13 mouse cellular contexts compared by ENCODE assay signal in genomic region chr10:40813627-40814026, GRCm38 (mm10).
DNase-seq lines count a peak whose midpoint lies in the region; ATAC-seq and TF ChIP-seq lines count a peak whose summit lies in the region.
"Had no signal": no experiment of that assay in that cellular context is flagged by ENCODE, and none has a peak within 500 bp of the region (broad histone marks: within the 10 kb centered on the region; RNA-seq: fewer than 3 reads in every experiment).

No protein-coding gene starts in this region.

- peak; percentile 62 for TF ChIP-seq CTCF in layer of hippocampus, adult 2 months (conservative IDR thresholded peaks at IDR 0.05)
- peak; percentile 46 for TF ChIP-seq CTCF in ES-Bruce4 (IDR thresholded peaks at IDR 0.05; ENCODE audit: low read depth, low read length)

- no peak for ATAC-seq in CD4-positive, CD25-positive, alpha-beta regulatory T cell, adult 4 months
- ATAC-seq in hindbrain, embryonic 14.5 days (ENCODE audit: low FRiP score), result no peak
- ATAC-seq: intestine, embryonic 16.5 days had no signal

- peak; percentile 15 for DNase-seq in CD4-positive, CD25-positive, alpha-beta regulatory T cell, adult 2 months (ENCODE audit: low read depth, low spot score)
- no peak for DNase-seq in layer of hippocampus, adult 2 months (ENCODE audit: low spot score in 2 of 2)
- DNase-seq in layer of hippocampus, adult 8-10 months (ENCODE audit: low spot score in 2 of 2), result no peak
- peak; percentile 37 for DNase-seq in induced T-regulatory cell, adult 2 months (ENCODE audit: low read depth)
- no peak for DNase-seq in hindbrain, embryonic 14.5 days (ENCODE audit: low spot score)
- no peak for DNase-seq in cerebellum, adult 11-12 months
- DNase-seq: cerebellum, postnatal 25 days; lung, adult 18-20 months had no signal

- H3K4me2 ChIP-seq in hindbrain, embryonic 14.5 days (replicated peaks), result no peak overlapping the region
- H3K4me2 ChIP-seq: forebrain, embryonic 12.5 days; heart, embryonic 11.5 days had no signal

- no peak overlapping the region for H3K4me3 ChIP-seq in layer of hippocampus, adult 2 months
- H3K4me3 ChIP-seq in ES-Bruce4 (ENCODE audit: low read depth, low read length), result no peak overlapping the region
- no peak overlapping the region for H3K4me3 ChIP-seq in hindbrain, embryonic 14.5 days (replicated peaks; ENCODE audit: low read length)
- H3K4me3 ChIP-seq: forebrain, embryonic 12.5 days had no signal

- H3K27ac ChIP-seq in layer of hippocampus, adult 2 months, result no peak overlapping the region
- no peak overlapping the region for H3K27ac ChIP-seq in ES-Bruce4 (ENCODE audit: insufficient read depth, low read length)
- H3K27ac ChIP-seq in hindbrain, embryonic 14.5 days, result no peak overlapping the region
- H3K27ac ChIP-seq: forebrain, embryonic 12.5 days had no signal

- no peaks in the 10 kb centered on the region for H3K4me1 ChIP-seq in ES-Bruce4 (ENCODE audit: control insufficient read depth, insufficient read depth, low read length)
- H3K4me1 ChIP-seq in hindbrain, embryonic 14.5 days (replicated peaks; ENCODE audit: control insufficient read depth, insufficient read depth, low read length), result no peaks in the 10 kb centered on the region
- H3K4me1 ChIP-seq: forebrain, embryonic 12.5 days had no signal

- TF ChIP-seq POLR2A in ES-Bruce4 (IDR thresholded peaks at IDR 0.05; ENCODE audit: insufficient read depth, low read length), result no peak

- no peak for TF ChIP-seq EP300 in ES-Bruce4 (IDR thresholded peaks at IDR 0.05; ENCODE audit: insufficient read depth, low read depth, low read length)

- H3K9ac ChIP-seq in ES-Bruce4 (ENCODE audit: low read depth, poor library complexity, severe bottlenecking), result no peak overlapping the region
- H3K9ac ChIP-seq in hindbrain, embryonic 14.5 days, result no peak overlapping the region
- H3K9ac ChIP-seq: forebrain, embryonic 12.5 days had no signal

- no peaks in the 10 kb centered on the region for H3K27me3 ChIP-seq in ES-Bruce4 (ENCODE audit: control insufficient read depth, insufficient read depth, low read length, poor library complexity, severe bottlenecking)
- H3K27me3 ChIP-seq in hindbrain, embryonic 14.5 days (ENCODE audit: control insufficient read depth, insufficient read depth, low read length), result no peaks in the 10 kb centered on the region
- H3K27me3 ChIP-seq: forebrain, embryonic 12.5 days had no signal

- 64% methylated on average over 4 of the region's 4 CpGs for WGBS in hindbrain, embryonic 14.5 days

- no peaks in the 10 kb centered on the region for H3K9me3 ChIP-seq in ES-Bruce4 (replicated peaks; ENCODE audit: control insufficient read depth, insufficient read depth, low read length, poor library complexity, severe bottlenecking)
- no peaks in the 10 kb centered on the region for H3K9me3 ChIP-seq in hindbrain, embryonic 14.5 days (ENCODE audit: control insufficient read depth, low read length)
- H3K9me3 ChIP-seq: forebrain, embryonic 12.5 days had no signal

- H3K36me3 ChIP-seq in ES-Bruce4 (ENCODE audit: control insufficient read depth, insufficient read depth, low read length, poor library complexity, severe bottlenecking), result no peaks in the 10 kb centered on the region
- no peaks in the 10 kb centered on the region for H3K36me3 ChIP-seq in hindbrain, embryonic 14.5 days (replicated peaks; ENCODE audit: control insufficient read depth, insufficient read depth)
- H3K36me3 ChIP-seq: forebrain, embryonic 12.5 days had no signal

Comparison
In these comparisons a context has a peak if more than half of its experiments do, and no peak if none do; other contexts are left out.
1. DNase-seq: peak in CD4-positive, CD25-positive, alpha-beta regulatory T cell, adult 2 months (single experiment) and induced T-regulatory cell, adult 2 months (single experiment); none in layer of hippocampus, adult 2 months (0 of 2), layer of hippocampus, adult 8-10 months (0 of 2), hindbrain, embryonic 14.5 days (single experiment) and cerebellum, adult 11-12 months (single experiment).